Mouse (Mus musculus) megakaryocyte-erythroid progenitor cell, adult 5 weeks (primary cell): ENCODE results near the gene Tnfaip3. TPM values are rescaled to one million over a fixed set of nuclear protein-coding genes. Genes with fewer than 3 reads are reported as not detected.

ENCODE experiments used
- polyA plus RNA-seq: library from polyadenylated mRNA; stranded (reverse); fragments of >175 nt; gene quantifications from 2 replicates; pipeline ENCODE4 v1.2.3, GENCODE M21; 2012

Tnfaip3 gene
- polyA plus RNA-seq = 25.4 and 46.1 TPM in 2 replicates

GRCm38 (mm10) chr10:19015257-19015862, at the start of gene Tnfaip3:
TSS of gene Tnfaip3 (minus strand) at chr10:19015657.

Other genes starting within 250 kb of the Tnfaip3 start
- not detected in 2 replicates for gene Gm4922, start 228.9 kb downstream of the Tnfaip3 start, polyA plus RNA-seq
- 1.4 and 2.0 TPM in 2 replicates for gene Perp, start 170.6 kb downstream of the Tnfaip3 start, polyA plus RNA-seq